Mouse (Mus musculus): Measurements from ENCODE around the gene L3mbtl2. TPM values are rescaled to one million over a fixed set of nuclear protein-coding genes. Genes with fewer than 3 reads are reported as not detected.

L3mbtl2 gene
- 34.5 and 36.8 TPM in 2 replicates for polyA plus RNA-seq (2016; fragmentation: Nextera tagmentation; extraction: Ambion mirVana)

DNA sequence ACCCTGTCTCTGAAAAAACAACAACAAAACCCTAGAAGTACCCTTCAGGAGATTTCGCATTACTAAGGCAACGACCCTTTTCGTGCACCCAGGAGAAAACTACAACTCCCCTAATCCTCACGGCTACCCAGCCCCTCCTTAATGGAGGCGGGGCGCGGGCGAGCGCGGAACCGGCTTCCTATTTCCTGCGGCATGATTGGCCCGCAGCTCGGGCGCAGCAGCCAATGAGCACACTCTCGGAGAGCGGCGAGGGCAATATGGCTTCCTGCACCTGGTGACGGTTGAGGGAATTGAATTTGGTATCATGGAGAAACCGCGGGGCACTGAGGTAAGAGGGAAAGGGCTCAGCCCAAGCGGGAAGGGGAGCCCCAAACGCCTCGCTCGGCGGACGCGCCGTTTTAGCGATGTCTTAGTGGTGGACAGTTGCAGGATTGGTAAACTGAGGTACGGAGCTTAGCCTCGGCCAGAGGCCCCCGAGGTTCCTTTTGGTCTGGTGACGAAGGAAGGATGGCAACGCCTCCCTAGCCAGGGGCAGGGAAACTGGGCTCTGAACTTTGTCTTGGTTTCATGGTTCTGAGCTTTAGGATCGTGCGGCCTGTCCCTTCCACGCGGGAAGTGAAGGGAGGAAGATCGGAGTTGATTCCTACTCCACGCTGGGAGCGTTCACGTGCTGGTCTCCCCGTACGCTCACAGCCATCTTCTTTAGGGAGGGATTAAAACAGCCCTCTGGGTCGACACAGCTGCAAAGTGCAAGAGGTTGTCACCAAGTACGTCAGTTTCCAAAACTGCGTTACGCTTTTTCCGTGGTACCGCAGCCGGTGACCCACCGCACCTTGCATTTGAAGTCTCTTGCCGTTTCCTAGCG lies at the start of gene L3mbtl2:
Gene L3mbtl2, plus strand, starts transcription at position 193 of the 865 bp plus-strand sequence.
- peak; percentile 99 for ATAC-seq (ENCODE audit: low FRiP score, low read depth)
- Histone ChIP-seq H3K36me3 (peaks cover 20% of the 10 kb centered on the region), H3K27me3 (no peaks in the 10 kb centered on the region), H3K4me3 (peak within 1 kb of the TSS; percentile 88), H3K9ac (replicated peaks) (peak within 1 kb of the TSS; percentile 76), H3K4me2 (replicated peaks) (peak within 1 kb of the TSS; percentile 92), H3K27ac (replicated peaks) (peak within 1 kb of the TSS; percentile 50; the same call in 1 of the 2 replicates), H3K4me1 (peaks cover 10% of the 10 kb centered on the region), H3K9me3 (no peaks in the 10 kb centered on the region)
- 1% methylated on average over 55 of the region's 55 CpGs for WGBS

DNA sequence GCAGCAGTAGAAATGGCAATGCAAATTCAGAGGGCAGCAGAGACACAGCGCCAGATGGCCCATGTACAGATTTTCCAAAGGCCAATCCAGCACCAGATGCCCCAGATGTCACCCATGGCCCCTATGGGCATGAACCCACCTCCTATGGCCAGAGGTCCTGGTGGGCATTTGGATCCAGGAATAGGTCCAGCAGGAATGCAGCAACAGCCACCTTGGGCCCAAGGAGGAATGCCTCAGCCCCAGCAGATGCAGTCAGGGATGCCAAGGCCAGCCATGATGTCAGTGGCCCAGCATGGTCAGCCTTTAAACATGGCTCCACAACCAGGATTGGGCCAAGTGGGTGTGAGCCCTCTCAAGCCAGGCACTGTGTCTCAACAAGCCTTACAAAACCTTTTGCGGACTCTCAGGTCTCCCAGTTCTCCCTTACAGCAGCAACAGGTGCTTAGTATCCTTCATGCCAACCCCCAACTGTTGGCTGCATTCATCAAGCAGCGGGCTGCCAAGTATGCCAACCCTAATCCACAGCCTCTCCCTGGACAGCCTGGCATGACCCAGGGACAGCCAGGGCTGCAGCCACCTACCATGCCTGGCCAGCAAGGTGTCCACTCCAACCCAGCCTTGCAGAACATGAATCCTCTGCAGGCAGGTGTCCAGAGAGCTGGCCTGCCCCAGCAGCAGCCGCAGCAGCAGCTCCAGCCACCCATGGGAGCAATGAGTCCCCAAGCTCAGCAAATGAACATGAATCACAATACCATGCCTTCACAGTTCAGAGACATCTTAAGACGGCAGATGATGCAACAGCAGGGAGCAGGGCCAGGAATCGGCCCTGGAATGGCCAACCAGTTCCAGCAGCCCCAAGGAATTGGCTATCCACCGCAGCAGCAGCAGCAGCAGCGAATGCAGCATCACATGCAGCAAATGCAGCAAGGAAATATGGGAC lies 13.9 kb upstream of the L3mbtl2 start:
- ATAC-seq (ENCODE audit: low FRiP score, low read depth), result no peak
- no peak overlapping the region for H3K9ac ChIP-seq (replicated peaks)
- no peak overlapping the region for H3K4me2 ChIP-seq (replicated peaks)
- H3K27me3 ChIP-seq, result no peaks in the 10 kb centered on the region
- H3K4me3 ChIP-seq, result no peak overlapping the region
- H3K27ac ChIP-seq (replicated peaks), result no peak overlapping the region
- H3K4me1 ChIP-seq, result no peaks in the 10 kb centered on the region
- H3K36me3 ChIP-seq, result peaks cover 73% of the 10 kb centered on the region
- H3K9me3 ChIP-seq, result no peaks in the 10 kb centered on the region
- 91% methylated on average over 8 of the region's 8 CpGs for WGBS

- H3K27ac ChIP-seq (replicated peaks), result no peak overlapping the region
- peaks cover 65% of the 10 kb centered on the region for H3K36me3 ChIP-seq
- H3K4me1 ChIP-seq, result no peaks in the 10 kb centered on the region
- ATAC-seq (ENCODE audit: low FRiP score, low read depth), result no peak
- H3K9ac ChIP-seq (replicated peaks), result no peak overlapping the region
- no peaks in the 10 kb centered on the region for H3K27me3 ChIP-seq
- no peaks in the 10 kb centered on the region for H3K9me3 ChIP-seq
- no peak overlapping the region for H3K4me2 ChIP-seq (replicated peaks)
- no peak overlapping the region for H3K4me3 ChIP-seq
- 90% methylated on average over 7 of the region's 7 CpGs for WGBS
These were observed 13.1 kb upstream of the L3mbtl2 start for GRCm38 (mm10) chr15:81650636-81651035.

DNA sequence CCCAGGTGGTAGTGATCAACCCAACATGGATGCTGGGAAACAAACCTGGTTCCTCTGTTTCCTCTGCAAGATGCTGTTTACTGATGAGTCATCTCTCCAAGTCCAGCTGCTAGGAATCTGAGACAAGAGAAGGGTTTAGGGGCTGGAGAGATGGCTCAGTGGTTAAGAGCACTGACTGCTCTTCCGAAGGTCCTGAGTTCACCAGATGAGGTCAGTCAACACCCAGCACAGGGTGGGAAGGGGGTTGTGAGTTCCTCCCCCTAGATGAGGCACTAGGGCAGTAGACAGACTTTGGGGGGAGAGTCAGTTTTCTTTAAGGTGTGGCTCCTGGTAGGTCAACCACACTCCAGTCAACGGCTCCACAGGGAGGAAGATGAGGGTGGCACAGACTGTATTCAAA lies 2.0 kb upstream of the L3mbtl2 start:
- ATAC-seq (ENCODE audit: low FRiP score, low read depth), result no peak
- WGBS, result 96% methylated on average over 2 of the region's 2 CpGs
- H3K36me3 ChIP-seq, result no peaks in the 10 kb centered on the region

GRCm38 (mm10) chr15:81663281-81663680 lies 408 bp upstream of the L3mbtl2 start:
- 69% methylated on average over 10 of the region's 10 CpGs for WGBS
- ATAC-seq (ENCODE audit: low FRiP score, low read depth), result no peak

More for the DNA sequence above, 2.0 kb upstream of the L3mbtl2 start:
- Histone ChIP-seq H3K9ac (replicated peaks) (no peak overlapping the region), H3K4me1 (peaks cover 10% of the 10 kb centered on the region), H3K4me2 (replicated peaks) (no peak overlapping the region), H3K9me3 (no peaks in the 10 kb centered on the region), H3K27ac (replicated peaks) (no peak overlapping the region), H3K27me3 (no peaks in the 10 kb centered on the region), H3K4me3 (no peak overlapping the region)

DNA sequence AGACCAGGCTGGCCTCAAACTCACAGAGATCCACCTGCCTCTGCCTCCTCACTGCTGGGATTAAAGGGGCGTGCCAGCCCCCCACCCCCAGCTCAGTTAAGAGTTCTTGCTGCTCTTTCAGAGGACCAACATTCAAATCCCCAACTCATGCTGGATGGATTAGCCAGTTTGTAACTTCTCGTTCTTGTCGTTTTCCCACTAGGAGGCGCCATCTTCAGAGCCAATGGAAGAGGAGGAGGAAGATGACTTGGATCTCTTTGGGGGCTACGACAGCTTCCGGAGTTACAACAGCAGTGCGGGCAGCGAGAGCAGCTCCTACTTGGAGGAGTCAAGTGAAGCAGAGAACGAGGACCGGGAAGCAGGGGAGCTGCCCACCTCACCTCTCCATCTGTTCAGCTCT lies 3.3 kb downstream of the L3mbtl2 start:
- no peak overlapping the region for H3K9ac ChIP-seq (replicated peaks)
- H3K27ac ChIP-seq (replicated peaks), result no peak overlapping the region
- H3K27me3 ChIP-seq, result no peaks in the 10 kb centered on the region
- H3K9me3 ChIP-seq, result no peaks in the 10 kb centered on the region
- no peak overlapping the region for H3K4me3 ChIP-seq
- H3K4me2 ChIP-seq (replicated peaks), result no peak overlapping the region
- no peak for ATAC-seq (ENCODE audit: low FRiP score, low read depth)
- WGBS, result 89% methylated on average over 10 of the region's 10 CpGs
- peaks cover 29% of the 10 kb centered on the region for H3K36me3 ChIP-seq
- H3K4me1 ChIP-seq, result peaks cover 10% of the 10 kb centered on the region

More at GRCm38 (mm10) chr15:81663281-81663680, 408 bp upstream of the L3mbtl2 start:
- Histone ChIP-seq H3K36me3 (peaks cover 13% of the 10 kb centered on the region), H3K4me1 (peaks cover 10% of the 10 kb centered on the region), H3K9ac (replicated peaks) (no peak overlapping the region), H3K4me3 (peak overlapping the region; percentile 88), H3K9me3 (no peaks in the 10 kb centered on the region), H3K27ac (replicated peaks) (no peak overlapping the region), H3K27me3 (no peaks in the 10 kb centered on the region), H3K4me2 (replicated peaks) (peak overlapping the region; percentile 92)

DNA sequence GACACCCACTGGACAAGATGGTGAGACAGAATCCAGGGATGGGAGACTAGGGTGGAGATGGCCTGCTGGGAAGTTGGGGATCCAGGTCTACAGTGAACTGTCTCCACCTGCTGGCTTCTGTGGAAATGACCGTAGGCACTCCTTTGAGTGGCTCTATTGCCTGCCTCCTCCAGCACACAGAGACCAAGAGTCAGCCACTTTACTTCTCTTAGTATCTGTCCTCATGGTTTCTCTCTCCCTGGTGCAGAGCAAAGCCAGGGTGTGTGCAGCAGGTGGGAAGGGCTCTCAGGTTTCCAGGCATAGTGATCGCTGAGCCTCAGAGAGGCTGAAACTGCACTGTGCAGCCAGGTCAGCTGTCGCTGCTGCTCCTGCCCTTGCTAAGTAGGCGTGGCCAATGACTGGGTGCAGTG lies 6.5 kb downstream of the L3mbtl2 start:
- H3K4me3 ChIP-seq, result no peak overlapping the region
- H3K27ac ChIP-seq (replicated peaks), result no peak overlapping the region
- 91% methylated on average over 4 of the region's 4 CpGs for WGBS
- ATAC-seq (ENCODE audit: low FRiP score, low read depth), result no peak
- no peak overlapping the region for H3K4me2 ChIP-seq (replicated peaks)
- H3K9ac ChIP-seq (replicated peaks), result no peak overlapping the region
- no peaks in the 10 kb centered on the region for H3K4me1 ChIP-seq
- no peaks in the 10 kb centered on the region for H3K9me3 ChIP-seq
- H3K27me3 ChIP-seq, result no peaks in the 10 kb centered on the region
- H3K36me3 ChIP-seq, result peaks cover 48% of the 10 kb centered on the region

DNA sequence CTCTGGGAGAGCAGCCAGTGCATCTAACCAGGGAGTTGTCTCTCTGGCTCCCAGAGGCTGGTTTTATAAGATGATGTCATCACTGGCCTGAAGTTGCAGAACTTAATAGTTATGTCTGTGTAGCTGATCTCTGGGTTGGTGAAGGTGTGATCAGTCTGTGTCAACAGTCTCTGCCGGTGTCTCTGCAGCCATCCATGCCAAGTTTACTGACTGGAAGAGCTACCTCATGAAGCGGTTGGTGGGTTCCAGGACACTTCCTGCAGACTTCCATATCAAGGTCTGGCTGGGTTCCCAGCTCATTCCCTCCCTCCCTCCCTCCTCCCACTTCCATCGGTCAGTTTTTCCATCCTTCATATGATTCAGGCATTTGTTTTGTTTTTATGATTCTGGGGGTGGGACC lies 12.9 kb downstream of the L3mbtl2 start:
- no peak overlapping the region for H3K9ac ChIP-seq (replicated peaks)
- no peak overlapping the region for H3K4me2 ChIP-seq (replicated peaks)
- WGBS, result 93% methylated on average over 3 of the region's 3 CpGs
- H3K9me3 ChIP-seq, result no peaks in the 10 kb centered on the region
- peaks cover 68% of the 10 kb centered on the region for H3K36me3 ChIP-seq
- ATAC-seq (ENCODE audit: low FRiP score, low read depth), result no peak
- H3K4me3 ChIP-seq, result no peak overlapping the region
- no peaks in the 10 kb centered on the region for H3K27me3 ChIP-seq
- H3K27ac ChIP-seq (replicated peaks), result no peak overlapping the region
- no peaks in the 10 kb centered on the region for H3K4me1 ChIP-seq

DNA sequence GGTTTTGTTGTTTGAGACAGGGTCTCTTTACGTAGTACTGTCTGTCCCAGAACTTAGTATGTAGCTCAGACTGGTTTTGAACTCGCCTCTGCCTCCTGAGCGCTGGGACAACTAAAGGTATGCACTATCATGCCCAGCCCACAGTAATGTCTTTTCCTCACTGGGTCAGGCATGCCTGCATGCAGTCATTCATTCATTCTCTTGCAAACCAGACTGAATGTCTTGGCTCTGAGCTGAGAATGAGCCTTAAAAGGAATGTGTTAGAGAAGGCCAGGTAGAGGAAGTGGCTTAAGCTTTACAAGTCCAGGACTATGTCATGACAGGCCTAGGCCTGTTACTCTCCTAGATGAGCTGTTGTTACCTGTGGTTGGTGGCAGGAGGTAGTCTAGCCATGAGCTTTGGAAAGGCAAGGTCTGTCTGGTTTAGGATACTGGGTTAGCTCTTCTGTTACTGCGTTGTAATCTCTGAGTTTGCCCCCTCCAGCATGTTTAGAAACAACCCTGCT lies 16.7 kb downstream of the L3mbtl2 start:
- H3K4me1 ChIP-seq, result no peaks in the 10 kb centered on the region
- H3K9ac ChIP-seq (replicated peaks), result no peak overlapping the region
- peaks cover 80% of the 10 kb centered on the region for H3K36me3 ChIP-seq
- H3K27ac ChIP-seq (replicated peaks), result no peak overlapping the region
- no peak for ATAC-seq (ENCODE audit: low FRiP score, low read depth)
- H3K4me2 ChIP-seq (replicated peaks), result no peak overlapping the region
- H3K27me3 ChIP-seq, result no peaks in the 10 kb centered on the region
- 97% methylated on average over 4 of the region's 4 CpGs for WGBS
- H3K9me3 ChIP-seq, result no peaks in the 10 kb centered on the region
- H3K4me3 ChIP-seq, result no peak overlapping the region

DNA sequence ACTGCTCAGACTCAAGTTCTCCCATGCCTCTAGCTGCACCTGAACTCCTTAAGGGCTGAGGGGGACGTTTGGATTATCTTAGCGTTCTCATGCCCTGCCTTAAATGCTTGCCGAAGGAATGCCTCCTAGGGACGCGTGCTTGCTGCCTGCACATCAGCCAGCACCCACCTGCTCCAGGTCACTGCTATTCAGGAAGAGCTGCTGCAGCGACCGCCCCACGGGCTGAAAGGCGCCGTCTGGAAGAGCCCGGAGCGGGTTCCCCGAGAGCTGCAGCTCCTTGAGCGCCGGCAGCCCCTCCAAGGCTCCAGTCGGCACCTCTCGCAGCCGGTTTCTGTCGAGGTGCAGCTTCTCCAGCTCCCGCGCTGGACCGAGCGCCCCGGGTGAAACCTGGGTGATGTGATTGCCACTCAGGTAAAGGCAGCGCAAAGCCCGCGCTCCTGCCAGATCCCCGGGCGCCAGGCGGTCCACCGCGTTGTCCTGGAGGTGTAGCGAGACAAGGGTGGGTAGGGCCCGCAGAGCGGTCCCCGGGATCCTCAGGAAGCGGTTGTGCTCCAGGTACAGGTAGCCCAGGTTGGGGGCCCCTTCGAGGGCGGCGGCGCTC lies 29.8 kb downstream of the L3mbtl2 start:
- Histone ChIP-seq H3K4me3 (peak overlapping the region; percentile 56), H3K9me3 (no peaks in the 10 kb centered on the region), H3K27ac (replicated peaks) (no peak overlapping the region), H3K4me1 (peaks cover 18% of the 10 kb centered on the region; the same call in 1 of the 2 replicates), H3K4me2 (replicated peaks) (peak overlapping the region; percentile 95), H3K27me3 (peaks cover 51% of the 10 kb centered on the region), H3K9ac (replicated peaks) (peak overlapping the region; percentile 72), H3K36me3 (peaks cover 1% of the 10 kb centered on the region; the same call in 1 of the 2 replicates)
- WGBS, result 3% methylated on average over 41 of the region's 41 CpGs
- no peak; the same call in 1 of the 2 replicates for ATAC-seq (ENCODE audit: low FRiP score, low read depth)
